10 mouse cellular contexts compared by ENCODE assay signal in genomic region chr11:102137625-102138446, GRCm38 (mm10). TPM values are rescaled to one million over a fixed set of nuclear protein-coding genes. Genes with fewer than 3 reads are reported as not detected.
DNase-seq lines count a peak whose midpoint lies in the region; ATAC-seq and TF ChIP-seq lines count a peak whose summit lies in the region.
"Had no signal": no experiment of that assay in that cellular context is flagged by ENCODE, and none has a peak within 500 bp of the region (broad histone marks: within the 10 kb centered on the region; RNA-seq: fewer than 3 reads in every experiment).

No protein-coding gene starts in this region.

- no peak for ATAC-seq in hindbrain, postnatal 0 days
- ATAC-seq in midbrain, embryonic 14.5 days (ENCODE audit: low FRiP score, low TSS enrichment): no peak

- 0 out of 2 replicates have a peak overlapping the region, but pooled peaks have one; percentile 9 for H3K9ac ChIP-seq in hindbrain, postnatal 0 days (replicated peaks; ENCODE audit: low read length)
- 0 out of 2 replicates have a peak overlapping the region, but pooled peaks have one; percentile 20 for H3K9ac ChIP-seq in midbrain, embryonic 14.5 days (replicated peaks; ENCODE audit: low read length)

- peak overlapping the region; percentile 59 for H3K4me2 ChIP-seq in hindbrain, postnatal 0 days (ENCODE audit: low read depth, low read length)
- H3K4me2 ChIP-seq in midbrain, embryonic 14.5 days (ENCODE audit: low read length): peak overlapping the region; percentile 54

- peak overlapping the region; percentile 52 for H3K4me3 ChIP-seq in gastrocnemius, adult 2 months
- H3K4me3 ChIP-seq in hindbrain, postnatal 0 days (ENCODE audit: low read length): peak overlapping the region; percentile 16
- H3K4me3 ChIP-seq in midbrain, embryonic 14.5 days (replicated peaks; ENCODE audit: low read depth, low read length): peak overlapping the region; percentile 20

- DNase-seq in gastrocnemius, adult 2 months: no peak
- no peak for DNase-seq in gastrocnemius, postnatal 14 days
- peak; percentile 21 for DNase-seq in MN1 (ENCODE audit: low spot score)
- DNase-seq in hindbrain, postnatal 0 days (ENCODE audit: low spot score): no peak
- DNase-seq in midbrain, embryonic 14.5 days: no peak
- no peak for DNase-seq in left cerebral cortex, adult 11 months (ENCODE audit: low spot score)
- DNase-seq in left cerebral cortex, postnatal 4 days: no peak
- DNase-seq in spleen, adult 18-20 months: no peak

- no peaks in the 10 kb centered on the region for H3K4me1 ChIP-seq in hindbrain, postnatal 0 days (ENCODE audit: insufficient read depth, low read length)
- no peaks in the 10 kb centered on the region for H3K4me1 ChIP-seq in midbrain, embryonic 14.5 days (ENCODE audit: control insufficient read depth, insufficient read depth, low read length)

- 44% methylated on average over 13 of the region's 13 CpGs for WGBS in hindbrain, postnatal 0 days
- 46% methylated on average over 13 of the region's 13 CpGs for WGBS in midbrain, embryonic 14.5 days

- H3K9me3 ChIP-seq in hindbrain, postnatal 0 days (ENCODE audit: low read length): no peaks in the 10 kb centered on the region
- H3K9me3 ChIP-seq in midbrain, embryonic 14.5 days (ENCODE audit: control insufficient read depth, low read length): no peaks in the 10 kb centered on the region

- H3K27ac ChIP-seq in gastrocnemius, adult 2 months: no peak overlapping the region
- H3K27ac ChIP-seq in hindbrain, postnatal 0 days: no peak overlapping the region
- no peak overlapping the region for H3K27ac ChIP-seq in midbrain, embryonic 14.5 days (replicated peaks; ENCODE audit: low read depth, low read length)

- no peaks in the 10 kb centered on the region for H3K27me3 ChIP-seq in hindbrain, postnatal 0 days (ENCODE audit: insufficient read depth, low read length)
- peaks cover 3% of the 10 kb centered on the region; the same call in 1 of the 2 replicates for H3K27me3 ChIP-seq in midbrain, embryonic 14.5 days (ENCODE audit: control insufficient read depth, insufficient read depth, low read length)

- H3K36me3 ChIP-seq in hindbrain, postnatal 0 days (ENCODE audit: insufficient read depth, low read length): no peaks in the 10 kb centered on the region
- no peaks in the 10 kb centered on the region for H3K36me3 ChIP-seq in midbrain, embryonic 14.5 days (ENCODE audit: control insufficient read depth, insufficient read depth, low read length)

- intact Hi-C loops in gastrocnemius, adult 2 months (cut with DNase I): loop anchor here (2.0 to 5.0 kb wide), 3 partner anchors 35 to 151 kb away; partner anchors contain the start of gene Dusp3
- intact Hi-C loops in gastrocnemius, postnatal 14 days (cut with DNase I; ENCODE audit: low total_unique reads): loop anchor here (5.0 kb wide), 2 partner anchors 36 to 76 kb away; partner anchors contain the start of gene Ppy
- intact Hi-C loops in left cerebral cortex, postnatal 4 days (cut with DNase I): loop anchor here (2.0 to 10.0 kb wide), 3 partner anchors 37 to 143 kb away; partner anchors contain the start of gene Ppy

- TF ChIP-seq CTCF in gastrocnemius, adult 2 months (IDR thresholded peaks at IDR 0.05): no peak
- TF ChIP-seq CTCF in hindbrain, postnatal 0 days (IDR thresholded peaks at IDR 0.05; ENCODE audit: low read depth): no peak

RNA-seq across cellular contexts. Expression of gene Nags, which starts 7.5 kb away (rescaled TPM):
- not detected for total RNA-seq in gastrocnemius, adult 2 months (2021)
- total RNA-seq in gastrocnemius, postnatal 14 days (2021): not detected
- total RNA-seq in hindbrain, postnatal 0 days (2014; rRNA removed): not detected in 2 replicates
- polyA plus RNA-seq in hindbrain, postnatal 0 days (2015; fragmentation: Nextera tagmentation; extraction: Ambion mirVana): 0.09 and 0.14 TPM in 2 replicates
- polyA plus RNA-seq in midbrain, embryonic 14.5 days (2014; fragmentation: Nextera tagmentation; extraction: Ambion mirVana): 0.08 TPM in 1 of 2 replicates, not detected in the other
- under 1 TPM in 1 of 2 experiments, not detected in 1; 0.16 TPM for total RNA-seq in left cerebral cortex, postnatal 4 days (2021)
- total RNA-seq: layer of hippocampus, postnatal 10 days had no signal
- polyA plus RNA-seq: C2C12 had no signal

RNA-seq across cellular contexts. Expression of gene Tmem101, which starts 18.4 kb away (rescaled TPM):
- 10 to 100 TPM in 1 of 2 experiments, 1 to 10 TPM in 1; 9.8 to 10.2 TPM for total RNA-seq in gastrocnemius, adult 2 months (2021)
- total RNA-seq in gastrocnemius, postnatal 14 days (2021): 10 to 100 TPM; 15.1 to 16.5 TPM
- total RNA-seq in hindbrain, postnatal 0 days (2014; rRNA removed): 37.4 and 45.4 TPM in 2 replicates
- 40.6 and 42.5 TPM in 2 replicates for polyA plus RNA-seq in hindbrain, postnatal 0 days (2015; fragmentation: Nextera tagmentation; extraction: Ambion mirVana)
- polyA plus RNA-seq in midbrain, embryonic 14.5 days (2014; fragmentation: Nextera tagmentation; extraction: Ambion mirVana): 32.8 and 36.1 TPM in 2 replicates
- 10 to 100 TPM; 23.8 to 26.4 TPM for total RNA-seq in left cerebral cortex, postnatal 4 days (2021)

RNA-seq across cellular contexts. Expression of gene Pyy, which starts 30.2 kb away (rescaled TPM):
- not detected for total RNA-seq in gastrocnemius, adult 2 months (2021)
- not detected for total RNA-seq in gastrocnemius, postnatal 14 days (2021)
- total RNA-seq in hindbrain, postnatal 0 days (2014; rRNA removed): 25.8 and 42.9 TPM in 2 replicates
- 5.7 and 9.5 TPM in 2 replicates for polyA plus RNA-seq in hindbrain, postnatal 0 days (2015; fragmentation: Nextera tagmentation; extraction: Ambion mirVana)
- not detected in 2 replicates for polyA plus RNA-seq in midbrain, embryonic 14.5 days (2014; fragmentation: Nextera tagmentation; extraction: Ambion mirVana)
- total RNA-seq in left cerebral cortex, postnatal 4 days (2021): not detected
- total RNA-seq: layer of hippocampus, postnatal 10 days had no signal
- polyA plus RNA-seq: C2C12 had no signal

RNA-seq across cellular contexts. Expression of gene Ppy, which starts 36.7 kb away (rescaled TPM):
- total RNA-seq in gastrocnemius, adult 2 months (2021): not detected
- total RNA-seq in gastrocnemius, postnatal 14 days (2021): not detected
- total RNA-seq in hindbrain, postnatal 0 days (2014; rRNA removed): not detected in 2 replicates
- not detected in 2 replicates for polyA plus RNA-seq in hindbrain, postnatal 0 days (2015; fragmentation: Nextera tagmentation; extraction: Ambion mirVana)
- polyA plus RNA-seq in midbrain, embryonic 14.5 days (2014; fragmentation: Nextera tagmentation; extraction: Ambion mirVana): not detected in 2 replicates
- not detected for total RNA-seq in left cerebral cortex, postnatal 4 days (2021)
- total RNA-seq: layer of hippocampus, postnatal 10 days had no signal
- polyA plus RNA-seq: C2C12 had no signal

RNA-seq across cellular contexts. Expression of gene Lsm12, which starts 47.3 kb away (rescaled TPM):
- total RNA-seq in gastrocnemius, adult 2 months (2021): 100 to 1,000 TPM in 1 of 2 experiments, 10 to 100 TPM in 1; 95.3 to 106 TPM
- 10 to 100 TPM; 69.9 to 76.0 TPM for total RNA-seq in gastrocnemius, postnatal 14 days (2021)
- 65.7 and 167 TPM in 2 replicates for total RNA-seq in hindbrain, postnatal 0 days (2014; rRNA removed)
- polyA plus RNA-seq in hindbrain, postnatal 0 days (2015; fragmentation: Nextera tagmentation; extraction: Ambion mirVana): 147 and 153 TPM in 2 replicates
- polyA plus RNA-seq in midbrain, embryonic 14.5 days (2014; fragmentation: Nextera tagmentation; extraction: Ambion mirVana): 76.0 and 80.9 TPM in 2 replicates
- total RNA-seq in left cerebral cortex, postnatal 4 days (2021): 10 to 100 TPM; 84.5 to 86.0 TPM

Comparison
In these comparisons a context has a peak if more than half of its experiments do, and no peak if none do; other contexts are left out.
1. RNA of gene Pyy, which starts 30.2 kb away (total RNA-seq): 25.8 to 42.9 TPM in hindbrain, postnatal 0 days; not detected in left cerebral cortex, postnatal 4 days, not detected in gastrocnemius, adult 2 months and not detected in gastrocnemius, postnatal 14 days; every median in the first group is over 10 times any median in the second.
2. Peak in every context shown above with its lines, with median percentiles within 50 percentile points of each other: H3K4me3 ChIP-seq.